Comparison of ENCODE assay signal across 13 mouse cellular contexts in the genomic region with DNA sequence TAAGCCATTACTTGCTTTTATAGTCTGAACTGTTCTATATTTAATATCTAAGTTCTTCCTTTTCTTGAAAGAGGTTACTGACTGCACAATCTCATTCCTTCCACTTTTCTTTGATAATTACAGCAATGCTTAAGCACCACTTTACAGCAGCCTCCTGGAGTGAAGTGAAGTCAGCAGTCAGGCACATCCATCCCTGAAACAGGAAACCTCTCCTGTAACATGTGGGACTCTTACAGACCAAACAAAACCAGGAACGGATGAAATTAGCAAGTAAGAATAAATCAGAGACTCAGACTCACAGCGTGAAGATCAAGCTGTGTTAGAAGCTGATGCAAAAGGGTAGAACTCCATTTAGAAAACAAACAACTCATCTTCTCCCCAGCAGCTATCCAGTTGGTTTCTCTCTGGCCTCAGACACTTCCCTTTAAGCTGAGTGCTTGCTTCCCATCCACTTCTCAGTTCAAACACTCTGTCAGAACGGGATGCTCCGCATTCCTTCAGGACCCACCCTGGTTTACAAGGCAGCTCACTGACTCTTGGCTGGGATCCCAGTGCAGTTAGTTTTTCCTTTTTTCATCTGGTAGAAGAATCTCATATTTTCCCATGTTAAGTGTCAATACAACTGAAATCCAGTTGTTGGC. TPM values are rescaled to one million over a fixed set of nuclear protein-coding genes. Genes with fewer than 3 reads are reported as not detected.
DNase-seq lines count a peak whose midpoint lies in the region; ATAC-seq and TF ChIP-seq lines count a peak whose summit lies in the region.
"Had no signal": no experiment of that assay in that cellular context is flagged by ENCODE, and none has a peak within 500 bp of the region (broad histone marks: within the 10 kb centered on the region; RNA-seq: fewer than 3 reads in every experiment).

No protein-coding gene starts in this region.

- H3K36me3 ChIP-seq in heart, embryonic 11.5 days (ENCODE audit: control insufficient read depth, insufficient read depth, low read length), result peaks cover 7% of the 10 kb centered on the region; the same call in 1 of the 2 replicates
- peaks cover 2% of the 10 kb centered on the region for H3K36me3 ChIP-seq in ES-E14 (ENCODE audit: control insufficient read depth, insufficient read depth, low read length, poor library complexity, severe bottlenecking)
- H3K36me3 ChIP-seq in midbrain, embryonic 13.5 days, result peaks cover 24% of the 10 kb centered on the region

- H3K4me1 ChIP-seq in heart, embryonic 11.5 days (ENCODE audit: control insufficient read depth, insufficient read depth, low read length), result no peaks in the 10 kb centered on the region
- no peaks in the 10 kb centered on the region for H3K4me1 ChIP-seq in ES-E14 (ENCODE audit: control insufficient read depth in 2 of 2, insufficient read depth in 2 of 2, low read length in 2 of 2, poor library complexity in 1 of 2)
- peaks cover 4% of the 10 kb centered on the region; the same call in 1 of the 2 replicates for H3K4me1 ChIP-seq in embryonic fibroblast, embryonic 13.5 days (ENCODE audit: control insufficient read depth, insufficient read depth, low read length)
- no peaks in the 10 kb centered on the region for H3K4me1 ChIP-seq in midbrain, embryonic 13.5 days (replicated peaks)
- H3K4me1 ChIP-seq: forebrain, embryonic 12.5 days had no signal

- in situ Hi-C loops in ES-E14 (cut with MboI; ENCODE audit: low sequenced_read_pairs in 2 of 2, unreplicated experiment in 2 of 2), result no loop called here

- WGBS in heart, embryonic 11.5 days (ENCODE audit: insufficient replicate concordance), result 29% methylated on average over 4 of the region's 4 CpGs
- WGBS in midbrain, embryonic 13.5 days, result 77% methylated on average over 4 of the region's 4 CpGs

- no peak overlapping the region for H3K4me2 ChIP-seq in heart, embryonic 11.5 days
- no peak overlapping the region for H3K4me2 ChIP-seq in midbrain, embryonic 13.5 days (replicated peaks)
- H3K4me2 ChIP-seq: forebrain, embryonic 12.5 days had no signal

- TF ChIP-seq CTCF in embryonic fibroblast, embryonic 13.5 days (IDR thresholded peaks at IDR 0.05; ENCODE audit: borderline replicate concordance, insufficient read depth, low read length), result no peak
- TF ChIP-seq CTCF in gastrocnemius, adult 2 months (IDR thresholded peaks at IDR 0.05), result no peak

- no peak overlapping the region for H3K27ac ChIP-seq in heart, embryonic 11.5 days (ENCODE audit: low read depth, low read length)
- no peak overlapping the region for H3K27ac ChIP-seq in ES-E14 (ENCODE audit: insufficient read depth, low read depth, low read length, poor library complexity, severe bottlenecking)
- H3K27ac ChIP-seq in embryonic fibroblast, embryonic 13.5 days (ENCODE audit: insufficient read depth, low read length), result peak overlapping the region; percentile 69
- H3K27ac ChIP-seq in gastrocnemius, adult 2 months, result no peak overlapping the region
- no peak overlapping the region for H3K27ac ChIP-seq in midbrain, embryonic 13.5 days
- H3K27ac ChIP-seq: forebrain, embryonic 12.5 days had no signal

- no peak overlapping the region for H3K9ac ChIP-seq in heart, embryonic 11.5 days (ENCODE audit: low read depth, low read length)
- no peak overlapping the region for H3K9ac ChIP-seq in ES-E14 (ENCODE audit: insufficient read depth, low read depth, low read length, poor library complexity, severe bottlenecking)
- no peak overlapping the region for H3K9ac ChIP-seq in midbrain, embryonic 13.5 days (replicated peaks)
- H3K9ac ChIP-seq: forebrain, embryonic 12.5 days had no signal

- no peak for TF ChIP-seq POLR2A in embryonic fibroblast, embryonic 13.5 days (IDR thresholded peaks at IDR 0.05; ENCODE audit: low read depth, low read length)

- intact Hi-C loops in gastrocnemius, adult 2 months (cut with DNase I), result no loop called here

- peak; percentile 6 for DNase-seq in heart, postnatal 4 days
- peak; percentile 15 for DNase-seq in ES-E14 (ENCODE audit: low read depth, low spot score)
- DNase-seq in lung, postnatal 14 days, result peak; percentile 64
- DNase-seq in gastrocnemius, adult 2 months, result no peak
- DNase-seq in right cerebral cortex, adult 18-20 months, result no peak
- DNase-seq: heart, postnatal 36 days; retina, postnatal 1 day had no signal

- no peak overlapping the region for H3K4me3 ChIP-seq in heart, embryonic 11.5 days (ENCODE audit: low read depth, low read length)
- no peak overlapping the region for H3K4me3 ChIP-seq in ES-E14 (ENCODE audit: insufficient read depth in 1 of 2, low read depth in 1 of 2, low read length in 2 of 2, poor library complexity in 1 of 2, severe bottlenecking in 1 of 2)
- H3K4me3 ChIP-seq in embryonic fibroblast, embryonic 13.5 days (ENCODE audit: insufficient read depth, low read length), result no peak overlapping the region
- H3K4me3 ChIP-seq in gastrocnemius, adult 2 months, result no peak overlapping the region
- H3K4me3 ChIP-seq in midbrain, embryonic 13.5 days (replicated peaks), result no peak overlapping the region
- H3K4me3 ChIP-seq: forebrain, embryonic 12.5 days had no signal

- no peak for ATAC-seq in heart, embryonic 11.5 days (replicated peaks; ENCODE audit: insufficient number of reproducible peaks, low FRiP score, low TSS enrichment)
- no peak for ATAC-seq in midbrain, embryonic 13.5 days
- ATAC-seq: midbrain, embryonic 16.5 days had no signal

- H3K9me3 ChIP-seq in heart, embryonic 11.5 days (replicated peaks; ENCODE audit: control insufficient read depth, low read length), result no peaks in the 10 kb centered on the region
- H3K9me3 ChIP-seq in ES-E14 (ENCODE audit: control insufficient read depth, insufficient read depth, low read depth, low read length), result no peaks in the 10 kb centered on the region
- no peaks in the 10 kb centered on the region for H3K9me3 ChIP-seq in midbrain, embryonic 13.5 days
- H3K9me3 ChIP-seq: forebrain, embryonic 12.5 days; G1E had no signal

- H3K27me3 ChIP-seq in heart, embryonic 11.5 days (ENCODE audit: control insufficient read depth, insufficient read depth, low read length), result no peaks in the 10 kb centered on the region
- no peaks in the 10 kb centered on the region for H3K27me3 ChIP-seq in midbrain, embryonic 13.5 days
- H3K27me3 ChIP-seq: forebrain, embryonic 12.5 days had no signal

TF ChIP-seq in ES-E14, 5 proteins besides CTCF, POLR2A, EP300 and RAD21:
- TF ChIP-seq ZC3H11A (IDR thresholded peaks at IDR 0.05; ENCODE audit: borderline replicate concordance, low read depth, low read length) (no peak), CHD2 (IDR thresholded peaks at IDR 0.05; ENCODE audit: low read depth, low read length) (no peak), ZNF384 (IDR thresholded peaks at IDR 0.05; ENCODE audit: low read depth, low read length) (no peak), HCFC1 (IDR thresholded peaks at IDR 0.05; ENCODE audit: borderline replicate concordance, insufficient read depth, low read length) (no peak), MAFK (IDR thresholded peaks at IDR 0.05; ENCODE audit: insufficient read depth, low read depth, low read length) (no peak)

RNA-seq across cellular contexts. Expression of gene Npnt, which starts 33.9 kb away (rescaled TPM):
- total RNA-seq in heart, postnatal 4 days (2021), result 1 to 10 TPM; 4.5 to 5.5 TPM
- polyA plus RNA-seq in heart, embryonic 11.5 days (2014; fragmentation: Nextera tagmentation; extraction: Ambion mirVana), result 19.7 and 26.4 TPM in 2 replicates
- total RNA-seq in ES-E14 (2012; rRNA removed), result 5.8 and 8.6 TPM in 2 replicates
- polyA plus RNA-seq in embryonic fibroblast, embryonic 13.5 days (2011; ENCODE audit: insufficient read length, low read depth, missing spikeins), result 22.5 and 30.4 TPM in 2 replicates
- total RNA-seq in gastrocnemius, adult 2 months (2021), result 1 to 10 TPM; 4.5 to 7.4 TPM
- 16.5 and 17.5 TPM in 2 replicates for polyA plus RNA-seq in midbrain, embryonic 13.5 days (2015; fragmentation: Nextera tagmentation; extraction: Ambion mirVana)
- polyA plus RNA-seq: G1E had no signal

Comparison
In these comparisons a context has a peak if more than half of its experiments do, and no peak if none do; other contexts are left out.
1. DNase-seq: peak in heart, postnatal 4 days (single experiment), ES-E14 (single experiment) and lung, postnatal 14 days (single experiment); none in gastrocnemius, adult 2 months (single experiment) and right cerebral cortex, adult 18-20 months (single experiment).